Mouse (Mus musculus): ENCODE measurements at regions not wholly inside any gene's neighbourhood (a gene's known extent, or its start where the extent isn't known, plus 50 kb on each side); places are given as distances from the start of the nearest gene placed in this dataset.
"Not testable (repeated sequence)": the region's sequence is repeated elsewhere in the genome, so short reads cannot be mapped to it uniquely, and the experiment has no call there.

DNA sequence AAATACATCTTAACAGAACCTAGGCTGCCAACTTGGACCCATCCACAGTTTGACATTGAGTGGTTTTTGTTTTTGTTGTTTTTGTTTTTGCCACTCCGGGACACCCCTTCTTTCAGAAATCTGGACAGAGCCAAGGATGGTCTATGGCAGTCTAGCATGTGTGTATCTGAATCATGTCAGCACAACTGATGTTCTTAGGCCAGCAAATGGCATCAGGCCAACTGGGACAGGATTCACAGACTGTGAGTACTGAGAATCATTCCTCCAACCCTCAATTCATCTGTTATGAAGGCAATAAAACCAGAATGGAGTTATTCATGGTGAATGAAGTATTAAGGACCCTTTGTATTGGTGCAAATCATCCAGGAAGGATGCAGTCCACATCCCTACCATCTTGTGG is 1372.5 kb upstream of the Rag2 start:
- ATAC-seq (ENCODE audit: insufficient number of reproducible peaks, insufficient read depth, low FRiP score, low TSS enrichment, low read depth), result no peak
- Histone ChIP-seq H3K4me3 (no peak overlapping the region), H3K27me3 (no peaks in the 10 kb centered on the region), H3K36me3 (no peaks in the 10 kb centered on the region), H3K27ac (no peak overlapping the region), H3K9me3 (no peaks in the 10 kb centered on the region), H3K4me1 (no peaks in the 10 kb centered on the region), H3K4me2 (no peak overlapping the region), H3K9ac (no peak overlapping the region)
- WGBS, result 83% methylated on average over 1 of the region's 1 CpGs

DNA sequence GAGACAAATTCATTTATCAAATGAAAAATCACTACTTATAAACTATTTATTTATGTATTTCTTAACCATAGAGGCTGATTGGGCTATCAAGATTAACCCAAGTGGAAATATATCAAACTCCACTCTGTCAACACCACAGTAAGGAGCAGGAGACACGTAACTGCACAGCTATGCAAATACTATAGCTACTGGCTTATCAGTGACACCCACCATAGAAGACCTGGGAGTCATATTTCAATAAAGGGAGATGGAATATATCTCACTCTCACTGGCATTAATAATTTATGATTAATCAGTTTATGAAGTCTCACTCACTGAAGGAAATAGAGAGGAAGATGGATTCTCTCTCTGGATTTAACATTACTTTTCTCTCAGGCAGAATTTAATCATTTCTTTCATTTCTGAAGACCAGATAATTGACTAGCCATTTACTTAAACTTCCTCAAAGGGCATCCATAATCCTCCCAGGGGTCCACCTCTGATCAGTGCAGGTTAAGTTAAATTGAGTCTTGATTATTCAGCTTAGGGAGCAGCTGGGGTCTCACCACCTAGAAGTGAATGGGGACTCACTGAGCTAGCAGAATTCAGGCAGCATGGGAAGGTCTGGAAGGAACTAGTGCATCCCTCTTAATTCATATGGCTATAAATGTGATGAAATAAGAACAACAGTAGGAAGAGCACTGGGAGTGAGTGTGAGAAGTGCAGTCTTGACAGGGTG is 1365.2 kb upstream of the Rag2 start:
- 69% methylated on average over 1 of the region's 1 CpGs for WGBS
- H3K4me1 ChIP-seq, result no peaks in the 10 kb centered on the region
- no peak overlapping the region for H3K4me3 ChIP-seq
- H3K9ac ChIP-seq, result no peak overlapping the region
- ATAC-seq (ENCODE audit: insufficient number of reproducible peaks, insufficient read depth, low FRiP score, low TSS enrichment, low read depth), result no peak
- no peak overlapping the region for H3K27ac ChIP-seq
- no peaks in the 10 kb centered on the region for H3K9me3 ChIP-seq
- no peak overlapping the region for H3K4me2 ChIP-seq
- H3K36me3 ChIP-seq, result no peaks in the 10 kb centered on the region
- no peaks in the 10 kb centered on the region for H3K27me3 ChIP-seq

DNA sequence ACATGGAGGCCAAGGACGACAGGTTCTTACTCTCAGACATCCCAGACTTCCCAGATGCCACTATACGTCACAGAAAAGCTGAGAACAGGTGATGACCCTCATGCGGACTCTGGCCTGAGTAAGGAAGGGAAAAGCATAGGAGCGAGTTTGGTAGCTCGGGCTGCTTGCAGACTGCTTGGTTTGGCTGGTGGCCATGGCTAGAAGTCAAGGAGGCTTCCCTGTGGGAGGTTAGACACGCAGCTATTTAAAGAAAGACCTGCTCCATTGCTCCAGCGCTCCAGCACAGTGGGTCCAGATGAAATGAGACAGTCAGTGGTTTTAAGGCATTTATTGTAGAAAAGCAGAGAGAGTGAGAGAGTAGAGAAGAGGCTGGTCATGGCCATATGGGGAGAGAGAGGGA is 1318.0 kb upstream of the Rag2 start:
- H3K4me2 ChIP-seq, result no peak overlapping the region

DNA sequence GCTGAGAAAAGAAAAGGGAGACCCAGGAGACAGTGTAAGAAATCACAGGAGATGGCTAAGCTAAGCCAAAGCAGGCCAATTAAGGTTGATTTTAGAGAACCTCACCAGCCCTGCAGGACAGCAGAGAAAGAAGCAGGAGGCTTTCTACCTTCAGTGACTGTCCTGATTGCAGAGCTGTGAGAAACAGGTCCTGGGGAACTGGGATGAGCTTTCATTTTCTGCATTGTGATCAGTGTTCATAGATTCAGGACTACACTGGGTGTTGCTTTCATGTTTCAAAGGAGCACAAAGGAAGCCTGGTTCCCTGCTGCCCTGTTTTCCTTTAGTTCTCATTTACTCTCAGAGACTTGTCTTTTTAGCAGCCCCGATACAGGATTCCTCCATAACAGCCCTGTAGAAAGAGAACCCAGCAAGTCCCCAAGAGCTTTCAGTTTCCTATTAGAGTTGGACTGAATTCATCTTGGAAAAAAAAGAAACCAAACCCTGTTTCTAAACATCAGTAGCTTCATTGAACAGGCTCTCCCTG is 1311.7 kb upstream of the Rag2 start:
- Histone ChIP-seq H3K4me2 (no peak overlapping the region), H3K27me3 (no peaks in the 10 kb centered on the region), H3K4me1 (no peaks in the 10 kb centered on the region), H3K4me3 (no peak overlapping the region), H3K9me3 (no peaks in the 10 kb centered on the region), H3K27ac (no peak overlapping the region), H3K36me3 (no peaks in the 10 kb centered on the region), H3K9ac (no peak overlapping the region)
- ATAC-seq (ENCODE audit: insufficient number of reproducible peaks, insufficient read depth, low FRiP score, low TSS enrichment, low read depth), result no peak
- WGBS, result 38% methylated on average over 1 of the region's 1 CpGs

More for the DNA sequence above, 1318.0 kb upstream of the Rag2 start:
- Histone ChIP-seq H3K27me3 (no peaks in the 10 kb centered on the region), H3K4me1 (no peaks in the 10 kb centered on the region), H3K4me3 (no peak overlapping the region), H3K27ac (no peak overlapping the region), H3K36me3 (no peaks in the 10 kb centered on the region), H3K9me3 (no peaks in the 10 kb centered on the region), H3K9ac (no peak overlapping the region)
- WGBS, result 81% methylated on average over 7 of the region's 7 CpGs
- no peak for ATAC-seq (ENCODE audit: insufficient number of reproducible peaks, insufficient read depth, low FRiP score, low TSS enrichment, low read depth)

DNA sequence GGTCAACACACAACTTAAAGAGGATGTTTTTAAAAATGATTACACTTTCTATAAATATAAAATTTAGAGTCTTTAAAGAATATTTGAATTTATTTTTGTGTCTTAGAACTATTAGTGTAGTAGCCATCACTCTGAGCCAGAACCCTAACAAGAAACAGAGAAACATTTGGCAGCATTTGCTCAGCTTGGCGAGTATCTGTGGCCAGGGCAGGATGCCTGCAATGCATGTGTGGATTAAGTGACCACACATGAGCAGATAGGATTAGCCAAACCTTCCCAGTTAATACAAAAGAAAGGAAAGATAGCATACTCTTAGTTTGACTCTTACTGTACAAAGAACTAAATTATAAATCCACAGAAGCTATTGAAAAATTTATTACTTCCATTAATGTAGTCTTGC is 1304.1 kb upstream of the Rag2 start:
- Histone ChIP-seq H3K36me3 (no peaks in the 10 kb centered on the region), H3K9me3 (no peaks in the 10 kb centered on the region), H3K9ac (no peak overlapping the region), H3K27ac (no peak overlapping the region), H3K4me1 (no peaks in the 10 kb centered on the region), H3K4me3 (no peak overlapping the region), H3K27me3 (no peaks in the 10 kb centered on the region), H3K4me2 (no peak overlapping the region)
- ATAC-seq (ENCODE audit: insufficient number of reproducible peaks, insufficient read depth, low FRiP score, low TSS enrichment, low read depth), result no peak
- WGBS, result 28% methylated on average over 1 of the region's 1 CpGs

DNA sequence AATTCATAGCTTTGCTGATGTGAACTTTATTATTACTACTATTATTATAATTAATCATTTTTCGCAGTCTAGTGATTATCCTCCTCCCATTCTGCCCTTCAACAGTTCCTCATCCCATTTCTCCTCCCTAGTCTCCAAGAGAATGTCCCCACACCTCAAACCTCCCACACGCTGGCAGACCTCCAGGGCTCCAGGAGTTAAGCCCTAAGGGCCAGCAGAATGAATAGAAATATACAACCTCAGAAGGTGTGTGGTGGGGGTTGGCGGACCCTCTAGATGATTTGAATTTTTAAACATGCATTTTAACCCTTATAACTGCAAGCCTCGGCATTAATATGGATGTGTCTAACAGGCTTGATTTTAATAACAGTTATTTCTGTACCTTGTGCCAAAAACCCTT is 1283.8 kb upstream of the Rag2 start:
- ATAC-seq (ENCODE audit: insufficient number of reproducible peaks, insufficient read depth, low FRiP score, low TSS enrichment, low read depth), result no peak
- no peaks in the 10 kb centered on the region for H3K9me3 ChIP-seq
- no peak overlapping the region for H3K9ac ChIP-seq
- H3K4me3 ChIP-seq, result no peak overlapping the region
- H3K4me2 ChIP-seq, result no peak overlapping the region
- no peaks in the 10 kb centered on the region for H3K4me1 ChIP-seq
- no peaks in the 10 kb centered on the region for H3K27me3 ChIP-seq
- no peak overlapping the region for H3K27ac ChIP-seq
- no peaks in the 10 kb centered on the region for H3K36me3 ChIP-seq
- WGBS, result 75% methylated on average over 4 of the region's 4 CpGs

DNA sequence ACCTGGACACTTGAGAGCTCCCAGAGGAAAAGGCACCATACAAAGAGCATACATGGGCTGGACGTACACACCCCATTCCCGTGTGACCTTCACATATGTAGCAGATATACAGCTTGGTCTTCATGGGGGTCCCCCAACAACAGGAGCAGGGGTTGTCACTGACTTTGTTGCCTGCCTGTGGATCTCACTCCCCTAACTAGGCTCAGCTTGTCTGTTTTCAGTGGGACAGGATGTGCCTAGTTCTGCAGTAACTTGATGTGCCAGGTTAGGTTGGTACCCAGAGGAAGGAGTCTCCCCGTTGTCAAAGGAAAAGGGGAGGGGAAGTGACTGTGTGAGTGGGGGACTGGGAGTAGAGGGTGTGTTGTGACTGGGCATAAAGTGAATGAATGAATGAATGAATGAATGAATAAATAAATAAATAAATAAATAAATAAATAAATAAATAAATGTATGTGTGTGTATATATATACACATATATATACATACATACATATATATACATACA is 1279.5 kb upstream of the Rag2 start:
- Histone ChIP-seq H3K9me3 (no peaks in the 10 kb centered on the region), H3K9ac (no peak overlapping the region), H3K27ac (no peak overlapping the region), H3K4me2 (no peak overlapping the region), H3K4me1 (no peaks in the 10 kb centered on the region), H3K27me3 (no peaks in the 10 kb centered on the region), H3K36me3 (no peaks in the 10 kb centered on the region), H3K4me3 (no peak overlapping the region)
- WGBS, result 82% methylated on average over 3 of the region's 3 CpGs
- 0 out of 2 replicates have a peak, but pooled peaks have one; percentile 20 for ATAC-seq (ENCODE audit: insufficient number of reproducible peaks, insufficient read depth, low FRiP score, low TSS enrichment, low read depth)

DNA sequence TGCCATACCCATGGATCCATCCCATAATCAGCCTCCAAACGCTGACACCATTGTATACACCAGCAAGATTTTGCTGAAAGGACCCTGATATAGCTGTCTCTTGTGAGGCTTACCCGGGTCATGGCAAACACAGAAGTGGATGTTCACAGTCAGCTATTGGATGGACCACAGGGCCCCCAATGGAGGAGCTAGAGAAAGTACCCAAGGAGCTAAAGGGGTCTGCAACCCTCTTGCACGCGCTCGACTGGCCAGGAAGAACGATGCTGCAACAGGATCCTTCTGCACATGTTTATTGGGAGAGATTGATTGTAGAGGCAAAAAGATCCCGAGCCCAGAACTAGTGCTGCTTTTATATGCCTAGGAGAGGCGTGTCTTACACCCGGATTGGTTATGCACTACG is 1258.9 kb upstream of the Rag2 start:
- H3K4me1 ChIP-seq; H3K4me2 ChIP-seq; H3K36me3 ChIP-seq; H3K27ac ChIP-seq; H3K4me3 ChIP-seq; H3K9me3 ChIP-seq; ATAC-seq (ENCODE audit: insufficient number of reproducible peaks, insufficient read depth, low FRiP score, low TSS enrichment, low read depth); H3K27me3 ChIP-seq; H3K9ac ChIP-seq: not testable (repeated sequence)
- 94% methylated on average over 10 of the region's 10 CpGs for WGBS

DNA sequence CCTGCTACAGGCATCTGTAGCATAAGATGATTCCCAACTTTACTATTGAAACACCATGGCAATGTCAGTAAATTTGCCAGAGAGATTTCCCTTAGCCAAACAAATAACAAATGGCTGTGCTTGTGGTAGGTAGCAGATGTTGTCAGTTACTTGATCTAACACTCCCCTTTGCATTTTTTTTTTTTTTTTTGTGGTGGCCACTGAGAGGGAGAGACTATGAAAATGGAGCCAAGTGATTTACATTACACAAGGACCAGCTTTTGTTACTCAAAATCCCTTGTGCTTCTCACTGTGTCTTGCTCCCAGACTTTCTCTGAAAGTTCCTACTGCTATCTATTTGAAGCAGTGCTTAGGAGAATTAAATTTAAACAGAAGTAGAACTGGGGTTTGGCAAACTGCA is 1224.7 kb upstream of the Rag2 start:
- Histone ChIP-seq H3K4me3 (no peak overlapping the region), H3K27me3 (no peaks in the 10 kb centered on the region), H3K36me3 (no peaks in the 10 kb centered on the region), H3K4me2 (no peak overlapping the region), H3K27ac (no peak overlapping the region), H3K9ac (no peak overlapping the region), H3K4me1 (no peaks in the 10 kb centered on the region), H3K9me3 (no peaks in the 10 kb centered on the region)
- no peak for ATAC-seq (ENCODE audit: insufficient number of reproducible peaks, insufficient read depth, low FRiP score, low TSS enrichment, low read depth)

DNA sequence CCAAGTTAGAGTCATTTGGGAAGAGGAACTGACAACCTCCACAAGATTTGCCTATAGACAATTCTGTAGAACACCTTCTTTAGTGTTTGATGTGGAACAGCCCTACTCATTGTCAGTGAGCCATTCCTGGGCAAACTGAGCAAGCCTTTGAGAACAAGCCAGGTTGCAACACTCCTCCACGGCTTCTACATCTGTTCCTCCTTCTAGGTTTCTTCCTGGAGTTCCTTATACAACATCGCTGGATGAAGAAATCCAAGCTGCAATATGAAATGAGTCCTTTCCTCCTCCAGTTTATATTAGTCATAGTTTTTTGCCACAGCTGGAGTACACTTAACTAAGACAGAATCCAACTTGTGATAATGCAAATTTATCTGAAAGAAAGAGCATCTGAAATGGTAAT is 1197.9 kb upstream of the Rag2 start:
- ATAC-seq (ENCODE audit: insufficient number of reproducible peaks, insufficient read depth, low FRiP score, low TSS enrichment, low read depth), result no peak
- H3K4me1 ChIP-seq, result no peaks in the 10 kb centered on the region
- H3K4me3 ChIP-seq, result no peak overlapping the region
- WGBS, result 85% methylated on average over 2 of the region's 2 CpGs
- H3K9me3 ChIP-seq, result no peaks in the 10 kb centered on the region
- H3K36me3 ChIP-seq, result no peaks in the 10 kb centered on the region
- no peaks in the 10 kb centered on the region for H3K27me3 ChIP-seq
- no peak overlapping the region for H3K4me2 ChIP-seq
- no peak overlapping the region for H3K27ac ChIP-seq
- no peak overlapping the region for H3K9ac ChIP-seq

DNA sequence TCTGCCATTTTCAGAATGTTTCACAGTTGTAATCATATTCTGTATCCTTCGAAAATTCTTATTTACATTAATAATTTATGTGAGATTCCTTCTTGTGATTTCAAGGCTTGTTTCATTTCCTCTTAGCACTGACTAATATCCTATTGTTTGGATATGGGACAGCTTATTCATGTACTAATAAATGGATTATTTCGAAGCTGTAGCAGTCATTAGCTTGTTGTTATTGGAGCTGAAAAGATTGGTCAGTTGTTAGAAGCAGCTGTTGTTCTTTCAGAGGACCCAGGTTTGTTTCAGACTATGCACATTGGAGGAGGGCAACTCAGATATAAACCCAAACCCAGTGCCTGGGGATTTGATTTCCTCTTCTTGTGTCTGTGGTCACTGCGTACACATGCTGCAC is 1189.5 kb upstream of the Rag2 start:
- Histone ChIP-seq H3K4me2 (no peak overlapping the region), H3K4me1 (no peaks in the 10 kb centered on the region), H3K9me3 (no peaks in the 10 kb centered on the region), H3K27ac (no peak overlapping the region), H3K9ac (no peak overlapping the region), H3K27me3 (no peaks in the 10 kb centered on the region), H3K36me3 (no peaks in the 10 kb centered on the region), H3K4me3 (no peak overlapping the region)
- 80% methylated on average over 3 of the region's 3 CpGs for WGBS
- ATAC-seq (ENCODE audit: insufficient number of reproducible peaks, insufficient read depth, low FRiP score, low TSS enrichment, low read depth), result no peak

DNA sequence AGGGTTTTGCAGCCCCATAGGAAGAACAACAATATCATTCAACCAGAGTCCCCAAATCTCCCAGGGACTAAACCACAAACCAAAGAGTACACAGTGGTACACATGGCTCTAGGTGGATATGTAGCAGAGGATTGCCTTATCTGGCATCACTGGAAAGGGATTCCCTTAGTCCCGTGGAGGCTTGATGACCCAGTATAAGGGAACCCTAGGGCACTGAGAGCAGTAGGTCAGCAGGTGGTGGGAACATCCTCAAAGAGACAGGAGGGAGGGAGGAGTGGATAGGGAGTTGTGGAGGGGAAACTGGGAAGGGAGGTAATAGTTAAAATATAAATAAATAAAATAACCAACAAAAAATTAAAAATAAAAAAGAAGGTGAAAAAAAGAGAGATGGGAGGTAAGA is 1178.7 kb upstream of the Rag2 start:
- Histone ChIP-seq H3K36me3 (no peaks in the 10 kb centered on the region), H3K9ac (no peak overlapping the region), H3K4me1 (no peaks in the 10 kb centered on the region), H3K27me3 (no peaks in the 10 kb centered on the region), H3K4me2 (no peak overlapping the region), H3K27ac (no peak overlapping the region), H3K4me3 (no peak overlapping the region), H3K9me3 (no peaks in the 10 kb centered on the region)
- WGBS, result 69% methylated on average over 1 of the region's 1 CpGs
- ATAC-seq (ENCODE audit: insufficient number of reproducible peaks, insufficient read depth, low FRiP score, low TSS enrichment, low read depth), result no peak
